Mouse (Mus musculus): ENCODE data around the gene Nat8f5. TPM values are rescaled to one million over a fixed set of nuclear protein-coding genes. Genes with fewer than 3 reads are reported as not detected.
"Not testable (repeated sequence)": the region's sequence is repeated elsewhere in the genome, so short reads cannot be mapped to it uniquely, and the experiment has no call there.

Nat8f5 gene
- total RNA-seq, 2 experiments from 2014 or later: not detected

- intact Hi-C loops (cut with DNase I); DNase-seq (ENCODE audit: low spot score): not testable (repeated sequence)
These were observed 16.5 kb upstream of the Nat8f5 start for GRCm38 (mm10) chr6:85837307-85837706.

GRCm38 (mm10) chr6:85836827-85837226, 16.1 kb upstream of the Nat8f5 start:
- DNase-seq (ENCODE audit: low spot score); intact Hi-C loops (cut with DNase I): not testable (repeated sequence)

GRCm38 (mm10) chr6:85836098-85836497, 15.3 kb upstream of the Nat8f5 start:
- DNase-seq (ENCODE audit: low spot score); intact Hi-C loops (cut with DNase I): not testable (repeated sequence)

GRCm38 (mm10) chr6:85835104-85835503, 14.3 kb upstream of the Nat8f5 start:
- intact Hi-C loops (cut with DNase I); DNase-seq (ENCODE audit: low spot score): not testable (repeated sequence)

GRCm38 (mm10) chr6:85834504-85835100, 13.8 kb upstream of the Nat8f5 start:
- DNase-seq (ENCODE audit: low spot score): not testable (repeated sequence)
- intact Hi-C loops (cut with DNase I): loop anchor here (5.0 kb wide), 1 partner anchor 173 kb away; no protein-coding TSS in a partner anchor

GRCm38 (mm10) chr6:85831796-85832321, 11.1 kb upstream of the Nat8f5 start, which contains the start of gene Nat8:
Gene Nat8 (minus strand): TSS chr6:85832082.
- intact Hi-C loops (cut with DNase I): loop anchor here (5.0 kb wide), 1 partner anchor 175 kb away; no protein-coding TSS in a partner anchor
- DNase-seq (ENCODE audit: low spot score): no peak

GRCm38 (mm10) chr6:85829462-85829861, 8.7 kb upstream of the Nat8f5 start:
- intact Hi-C loops (cut with DNase I): no loop called here
- no peak for DNase-seq (ENCODE audit: low spot score)

- no peak for DNase-seq (ENCODE audit: low spot score)
- intact Hi-C loops (cut with DNase I): no loop called here
These were observed 5.1 kb upstream of the Nat8f5 start for GRCm38 (mm10) chr6:85825886-85826285.

GRCm38 (mm10) chr6:85823382-85824090, 2.8 kb upstream of the Nat8f5 start:
- intact Hi-C loops (cut with DNase I): no loop called here
- no peak for DNase-seq (ENCODE audit: low spot score)

GRCm38 (mm10) chr6:85822286-85822685, 1.5 kb upstream of the Nat8f5 start:
- intact Hi-C loops (cut with DNase I): no loop called here
- DNase-seq (ENCODE audit: low spot score): no peak

GRCm38 (mm10) chr6:85818338-85818737, 2.4 kb downstream of the Nat8f5 start:
- intact Hi-C loops (cut with DNase I): no loop called here
- DNase-seq (ENCODE audit: low spot score): no peak

- DNase-seq (ENCODE audit: low spot score): no peak
- intact Hi-C loops (cut with DNase I): no loop called here
These were observed 7.4 kb downstream of the Nat8f5 start for GRCm38 (mm10) chr6:85813339-85813738.

GRCm38 (mm10) chr6:85810942-85811537, 9.7 kb downstream of the Nat8f5 start:
- DNase-seq (ENCODE audit: low spot score); intact Hi-C loops (cut with DNase I): not testable (repeated sequence)

- DNase-seq (ENCODE audit: low spot score); intact Hi-C loops (cut with DNase I): not testable (repeated sequence)
These were observed 10.3 kb downstream of the Nat8f5 start for GRCm38 (mm10) chr6:85810514-85810913.

- DNase-seq (ENCODE audit: low spot score); intact Hi-C loops (cut with DNase I): not testable (repeated sequence)
These were observed 11.0 kb downstream of the Nat8f5 start for GRCm38 (mm10) chr6:85809784-85810183.

- intact Hi-C loops (cut with DNase I): not testable (repeated sequence)
- DNase-seq (ENCODE audit: low spot score): peak; percentile 14
These were observed 17.6 kb downstream of the Nat8f5 start for GRCm38 (mm10) chr6:85803180-85803579.

Small RNAs within 50 kb of the gene (microRNA-seq; reads per million reads assigned to microRNA genes)
- gene Mir6375: not detected

Other genes with a start within 250 kb of the Nat8f5 start
- gene Alms1, start 233.4 kb downstream of the Nat8f5 start, total RNA-seq (2021): 1 to 10 TPM; 2.1 to 2.2 TPM
- not detected for gene Nat8f7, start 107.8 kb downstream of the Nat8f5 start, total RNA-seq (2021)
- gene Nat8f3, start 55.2 kb downstream of the Nat8f5 start, total RNA-seq (2021): under 1 TPM; 0.18 to 0.31 TPM
- gene Nat8f6, start within 50 bp of the Nat8f5 start, total RNA-seq (2021): not detected
- gene Nat8, start 11.1 kb upstream of the Nat8f5 start, total RNA-seq (2021): not detected
- gene Nat8f2, start 48.2 kb upstream of the Nat8f5 start, total RNA-seq (2021): not detected
- gene Nat8f4, start 83.9 kb upstream of the Nat8f5 start, total RNA-seq (2021): under 1 TPM; 0.73 to 0.91 TPM
- gene Tprkb, start 90.9 kb upstream of the Nat8f5 start, total RNA-seq (2021): 10 to 100 TPM; 11.8 to 13.1 TPM
- gene Nat8f1, start 94.7 kb upstream of the Nat8f5 start, total RNA-seq (2021): 1 to 10 TPM; 2.0 to 3.9 TPM
- 10 to 100 TPM; 43.6 to 51.7 TPM for gene Dusp11, start 140.7 kb upstream of the Nat8f5 start, total RNA-seq (2021)
- not detected for gene Figla, start 195.2 kb upstream of the Nat8f5 start, total RNA-seq (2021)
- under 1 TPM; 0.29 to 0.31 TPM for gene Add2, start 207.7 kb upstream of the Nat8f5 start, total RNA-seq (2021)

Data from heart, postnatal 25 days (tissue).